Mouse (Mus musculus): ENCODE data around the gene Kcnc3.

Kcnc3 gene

DNA sequence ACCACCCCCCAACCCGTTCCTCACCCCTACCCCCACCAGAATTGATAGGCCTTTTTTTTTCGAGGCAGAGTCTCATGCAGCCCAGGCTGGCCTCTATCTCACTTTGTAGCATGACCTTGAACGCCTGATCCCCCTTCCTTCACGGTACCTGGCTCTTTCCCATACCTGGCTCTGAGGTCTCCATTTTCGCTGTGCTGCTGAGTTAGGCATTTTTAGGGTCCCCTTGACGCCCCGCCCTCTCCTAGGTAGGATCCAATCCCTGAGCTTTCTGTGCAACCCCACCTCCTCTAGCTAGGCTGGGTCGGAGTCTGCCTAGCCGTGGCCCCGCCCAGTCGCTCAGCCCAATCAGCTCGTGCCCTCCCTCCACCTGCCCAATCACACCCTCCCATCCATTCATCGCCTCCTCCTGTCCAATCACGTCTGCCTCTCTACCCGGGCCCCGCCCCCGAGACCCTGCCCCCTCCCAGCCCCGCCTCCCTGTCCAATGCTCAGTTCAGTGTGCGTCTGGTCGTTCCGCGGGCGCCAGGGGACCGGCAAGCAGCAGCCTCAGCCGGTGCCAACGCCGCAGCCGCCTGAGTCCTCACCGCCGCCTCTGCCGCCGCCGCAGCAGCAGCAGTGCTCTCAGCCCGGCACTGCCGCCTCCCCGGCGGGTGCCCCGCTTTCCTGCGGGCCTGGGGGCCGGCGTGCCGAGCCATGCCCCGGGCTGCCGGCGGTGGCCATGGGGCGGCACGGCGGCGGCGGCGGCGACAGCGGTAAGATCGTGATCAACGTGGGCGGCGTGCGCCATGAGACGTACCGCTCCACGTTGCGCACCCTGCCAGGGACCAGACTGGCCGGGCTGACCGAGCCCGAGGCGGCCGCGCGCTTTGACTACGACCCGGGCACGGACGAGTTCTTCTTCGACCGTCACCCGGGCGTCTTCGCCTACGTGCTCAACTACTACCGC lies at the start of gene Kcnc3:
Gene Kcnc3, plus strand, starts transcription at position 263 of the 946 bp plus-strand sequence.
- CTCF ChIA-PET = interaction anchor here in 3 of 4 experiments (0.5 to 2.4 kb wide), 28 partner anchors 10 to 286 kb away, joined by 3 to 25 read pairs (median 4); partner anchors contain the start of gene Pold1 (in 1 of the 3)
- POLR2A ChIA-PET = interaction anchor here in 3 of 4 experiments (0.6 to 10.3 kb wide), 103 partner anchors 8 to 983 kb away, joined by 3 to 212 read pairs (median 4); partner anchors contain the start of genes Pold1 (in 3 of the 3), Emc10 (in 2 of the 3), Fam71e1 (in 2 of the 3) and Il4i1 (in 2 of the 3)

- CTCF ChIA-PET = interaction anchor here in 2 of 4 experiments (0.6 to 1.9 kb wide), 5 partner anchors 15 to 629 kb away, joined by 3 to 7 read pairs (median 4); no protein-coding TSS in a partner anchor
These were observed 47.9 kb upstream of the Kcnc3 start for GRCm38 (mm10) chr7:44542555-44542954.

DNA sequence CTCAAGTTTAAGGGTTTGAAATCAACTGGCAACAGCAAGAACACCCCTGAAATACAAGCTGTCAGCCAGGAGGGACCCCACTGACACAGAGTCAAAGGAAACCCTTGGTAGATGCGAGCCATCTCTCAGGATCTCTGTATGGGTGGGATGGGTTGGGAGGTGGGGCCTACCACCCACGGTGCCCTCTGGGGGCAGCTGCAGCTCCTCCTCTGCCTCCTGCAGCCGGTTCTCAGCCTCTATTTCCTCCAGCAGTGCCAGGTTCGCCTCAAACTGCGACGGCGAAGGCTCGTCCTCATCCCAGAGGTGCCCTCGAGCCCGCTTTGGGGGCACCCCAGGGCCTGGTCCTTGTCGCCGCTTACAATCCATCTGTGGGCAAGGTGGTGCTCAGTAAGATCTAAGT lies 47.4 kb upstream of the Kcnc3 start:
- ChIA-PET CTCF (interaction anchor here in 3 of 4 experiments (0.6 to 2.0 kb wide), 7 partner anchors 11 to 629 kb away, joined by 3 to 7 read pairs (median 4); no protein-coding TSS in a partner anchor), POLR2A (interaction anchor here in 3 of 4 experiments (0.5 to 6.0 kb wide), 14 partner anchors 9 to 307 kb away, joined by 3 to 40 read pairs (median 4); partner anchors contain the start of genes 1700028J19Rik (in 1 of the 3) and 2410002F23Rik (in 1 of the 3))

More at GRCm38 (mm10) chr7:44542555-44542954, 47.9 kb upstream of the Kcnc3 start:
- POLR2A ChIA-PET = interaction anchor here in 3 of 4 experiments (0.5 to 6.0 kb wide), 17 partner anchors 9 to 307 kb away, joined by 3 to 40 read pairs (median 4); partner anchors contain the start of genes 1700028J19Rik (in 1 of the 3) and 2410002F23Rik (in 1 of the 3)

DNA sequence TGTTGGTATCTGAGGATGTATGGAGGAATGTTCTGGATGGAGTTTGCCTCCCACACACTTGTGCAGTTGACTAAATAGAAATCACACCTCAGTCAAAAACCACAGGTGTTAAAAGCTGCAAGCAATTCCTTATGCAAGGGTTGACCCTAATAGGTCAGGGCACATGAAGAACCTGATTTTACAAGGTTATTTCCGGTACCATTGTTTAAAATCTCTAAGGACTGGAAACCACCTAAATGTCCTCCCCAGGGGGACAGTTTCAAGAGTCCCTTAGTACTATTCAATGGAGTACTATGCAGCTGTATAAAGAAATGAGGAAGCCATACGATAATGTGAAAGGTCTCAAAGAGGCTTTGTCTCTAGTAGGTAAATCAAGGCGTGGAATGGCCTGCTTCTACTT lies 44.2 kb upstream of the Kcnc3 start:
- CTCF ChIA-PET = interaction anchor here in 3 of 4 experiments (0.6 to 5.6 kb wide), 16 partner anchors 11 to 283 kb away, joined by 3 to 71 read pairs (median 4); partner anchors contain the start of genes Kcnc3 (in 1 of the 3) and Spib (in 1 of the 3)

GRCm38 (mm10) chr7:44547041-44547440 lies 43.4 kb upstream of the Kcnc3 start:
- POLR2A ChIA-PET = interaction anchor here in 3 of 4 experiments (0.7 to 5.3 kb wide), 23 partner anchors 8 to 303 kb away, joined by 3 to 49 read pairs (median 5); partner anchors contain the start of genes Kcnc3 (in 2 of the 3) and Spib (in 1 of the 3)
- CTCF ChIA-PET = interaction anchor here in 3 of 4 experiments (0.6 to 5.6 kb wide), 19 partner anchors 8 to 284 kb away, joined by 3 to 71 read pairs (median 3); partner anchors contain the start of genes Kcnc3 (in 1 of the 3) and Spib (in 1 of the 3)

More for the DNA sequence above, 44.2 kb upstream of the Kcnc3 start:
- POLR2A ChIA-PET = interaction anchor here in 3 of 4 experiments (0.5 to 5.3 kb wide), 13 partner anchors 9 to 283 kb away, joined by 3 to 49 read pairs (median 6); partner anchors contain the start of genes Kcnc3 (in 1 of the 3) and Spib (in 1 of the 3)

DNA sequence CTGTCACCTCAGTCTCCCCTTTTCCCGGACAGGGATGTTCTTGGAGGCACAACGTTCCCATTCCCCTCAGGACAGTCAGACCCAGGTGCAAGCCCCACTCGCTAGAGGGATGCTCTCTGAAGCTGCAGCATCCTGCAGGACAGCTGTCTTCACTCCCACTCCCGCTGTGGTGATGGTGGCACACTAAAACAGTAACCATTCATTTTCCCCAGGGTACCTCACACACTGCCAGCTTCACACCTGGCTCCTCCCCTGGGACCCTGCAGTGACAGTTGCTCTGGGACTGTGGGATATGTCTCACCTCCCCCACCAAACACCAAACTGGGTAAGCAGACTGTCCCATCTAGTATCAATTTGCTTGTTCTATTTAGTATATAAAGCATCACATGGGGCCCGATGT lies 42.7 kb upstream of the Kcnc3 start:
- POLR2A ChIA-PET = interaction anchor here in 3 of 4 experiments (0.5 to 5.3 kb wide), 37 partner anchors 8 to 767 kb away, joined by 3 to 49 read pairs (median 5); partner anchors contain the start of genes Kcnc3 (in 2 of the 3), Atf5 (in 1 of the 3), Emc10 (in 1 of the 3) and Fam71e1 (in 1 of the 3)
- CTCF ChIA-PET = interaction anchor here (0.8 to 5.6 kb wide), 24 partner anchors 9 to 285 kb away, joined by 3 to 71 read pairs (median 5); partner anchors contain the start of genes Kcnc3 (in 1 of the 4) and Spib (in 1 of the 4)

GRCm38 (mm10) chr7:44548497-44549087 lies 41.9 kb upstream of the Kcnc3 start, which contains the start of gene Pold1:
Gene Pold1, minus strand, starts transcription at chr7:44548849.
- POLR2A ChIA-PET = interaction anchor here (0.6 to 5.3 kb wide), 58 partner anchors 8 to 469 kb away, joined by 3 to 49 read pairs (median 4); partner anchors contain the start of genes Emc10 (in 3 of the 4), Fam71e1 (in 3 of the 4), Kcnc3 (in 3 of the 4) and Josd2 (in 2 of the 4)

DNA sequence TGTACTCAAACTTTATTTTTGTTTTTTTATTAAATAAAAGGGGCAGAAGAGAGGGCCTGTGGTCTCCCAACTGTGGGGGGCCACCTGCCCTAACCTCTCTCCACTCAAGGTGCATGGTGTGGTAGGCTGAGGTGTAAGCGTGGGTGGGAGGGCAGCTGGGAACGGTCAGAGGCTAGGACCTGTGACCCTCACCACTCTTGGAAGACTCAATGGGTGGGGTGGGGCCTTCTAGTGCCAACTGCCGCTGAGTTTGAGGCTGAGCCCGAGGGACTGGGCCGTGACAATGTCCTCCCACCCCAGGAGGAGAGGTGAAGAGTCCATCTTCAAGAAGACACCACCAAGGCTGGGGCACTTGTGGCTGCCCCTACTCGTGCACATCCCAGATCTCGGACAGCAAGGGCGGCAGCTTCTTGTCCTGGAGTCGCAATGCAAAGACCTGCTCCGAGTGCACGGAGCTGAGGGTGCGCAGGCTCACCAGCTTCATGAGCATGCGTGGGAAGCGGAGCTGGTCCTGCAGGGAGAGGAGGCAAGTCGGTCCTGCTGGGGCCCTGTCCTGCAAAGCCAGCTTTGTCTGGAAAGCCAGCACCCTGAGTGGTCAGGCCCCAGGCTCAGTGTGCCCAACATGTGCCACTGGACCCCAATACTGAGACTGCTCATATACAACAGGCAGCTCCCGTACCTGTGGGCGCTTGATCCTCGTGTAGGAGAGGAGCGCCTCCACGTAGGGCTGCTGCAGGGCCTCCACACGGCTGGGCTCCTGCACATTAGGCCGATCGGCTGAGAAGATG lies 40.6 kb upstream of the Kcnc3 start:
- ChIA-PET POLR2A (interaction anchor here in 3 of 4 experiments (0.6 to 5.3 kb wide), 9 partner anchors 11 to 267 kb away, joined by 3 to 48 read pairs (median 4); partner anchors contain the start of genes Atf5 (in 1 of the 3), Il4i1 (in 1 of the 3), Kcnc3 (in 1 of the 3) and Nup62 (in 1 of the 3)), CTCF (interaction anchor here in 2 of 4 experiments (1.4 to 5.6 kb wide), 4 partner anchors 22 to 98 kb away, joined by 4 to 71 read pairs (median 10); no protein-coding TSS in a partner anchor)

More at GRCm38 (mm10) chr7:44548497-44549087, 41.9 kb upstream of the Kcnc3 start, which contains the start of gene Pold1:
- CTCF ChIA-PET = interaction anchor here (0.5 to 5.6 kb wide), 61 partner anchors 8 to 623 kb away, joined by 3 to 71 read pairs (median 4); partner anchors contain the start of genes Emc10 (in 2 of the 4), Fam71e1 (in 2 of the 4), Kcnc3 (in 2 of the 4) and Akt1s1 (in 1 of the 4)

- CTCF ChIA-PET = interaction anchor here in 1 of 4 experiments (5.6 kb wide), 1 partner anchor 23 kb away, joined by 71 read pairs; no protein-coding TSS in a partner anchor
These were observed 40.1 kb upstream of the Kcnc3 start for GRCm38 (mm10) chr7:44550409-44550678.

DNA sequence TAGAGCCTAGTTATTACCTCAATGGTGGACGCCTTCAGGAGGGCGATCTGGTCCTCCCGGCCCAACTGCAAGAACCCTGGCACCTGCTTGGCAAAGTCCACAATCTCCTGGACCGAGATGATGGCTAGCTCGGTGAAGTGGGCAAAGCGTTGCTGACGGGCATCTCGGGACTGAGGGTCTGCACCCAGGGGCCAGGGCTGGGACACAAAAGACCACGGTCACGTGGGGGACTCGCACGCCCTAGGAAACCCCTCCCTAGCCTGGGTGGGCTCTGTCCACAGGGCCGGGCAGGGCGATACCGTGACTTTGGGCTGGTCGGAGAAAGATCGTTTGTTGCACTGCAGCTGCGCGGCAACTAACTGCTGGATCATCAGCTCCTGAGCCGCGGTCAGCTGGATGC lies 39.2 kb upstream of the Kcnc3 start:
- ChIA-PET POLR2A (interaction anchor here in 2 of 4 experiments (0.9 to 4.2 kb wide), 11 partner anchors 9 to 157 kb away, joined by 3 to 23 read pairs (median 4); partner anchors contain the start of gene Kcnc3 (in 1 of the 2)), CTCF (interaction anchor here in 3 of 4 experiments (0.8 to 1.7 kb wide), 5 partner anchors 9 to 55 kb away, joined by 3 to 6 read pairs (median 3); partner anchors contain the start of genes Emc10 (in 1 of the 3) and Fam71e1 (in 1 of the 3))

More at GRCm38 (mm10) chr7:44550409-44550678, 40.1 kb upstream of the Kcnc3 start:
- POLR2A ChIA-PET = interaction anchor here in 2 of 4 experiments (0.6 to 5.3 kb wide), 4 partner anchors 13 to 40 kb away, joined by 3 to 48 read pairs (median 12); partner anchors contain the start of gene Kcnc3 (in 1 of the 2)

DNA sequence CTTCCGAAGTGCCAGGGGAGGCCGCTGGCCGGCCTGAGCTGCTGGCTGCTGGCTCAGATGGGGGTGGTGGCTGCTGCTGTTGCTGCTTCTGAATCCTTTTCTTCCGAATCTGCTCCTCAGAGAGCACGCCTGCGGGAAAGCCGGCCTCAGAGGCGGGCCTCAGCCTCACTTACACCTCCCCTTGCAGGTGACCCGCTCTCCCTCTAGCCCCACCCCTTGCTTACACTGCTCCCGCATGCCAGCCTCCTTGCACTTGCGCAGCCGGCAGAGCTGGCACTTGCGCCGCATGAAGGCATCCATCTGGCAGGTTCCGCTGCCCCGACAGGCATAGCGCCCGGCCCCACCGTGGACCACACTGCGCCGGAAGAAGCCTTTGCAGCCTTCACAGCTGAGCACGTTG lies 38.7 kb upstream of the Kcnc3 start:
- ChIA-PET CTCF (interaction anchor here in 3 of 4 experiments (0.5 to 1.7 kb wide), 8 partner anchors 9 to 55 kb away, joined by 3 to 6 read pairs (median 3); partner anchors contain the start of genes Emc10 (in 1 of the 3) and Fam71e1 (in 1 of the 3)), POLR2A (interaction anchor here in 2 of 4 experiments (0.9 to 4.2 kb wide), 16 partner anchors 9 to 298 kb away, joined by 3 to 23 read pairs (median 4); partner anchors contain the start of genes Atf5 (in 1 of the 2), Emc10 (in 1 of the 2), Fam71e1 (in 1 of the 2) and Il4i1 (in 1 of the 2))

- ChIA-PET CTCF (interaction anchor here in 3 of 4 experiments (0.5 to 1.7 kb wide), 8 partner anchors 8 to 56 kb away, joined by 3 to 6 read pairs (median 3); partner anchors contain the start of genes Emc10 (in 1 of the 3) and Fam71e1 (in 1 of the 3)), POLR2A (interaction anchor here in 2 of 4 experiments (0.5 to 4.2 kb wide), 17 partner anchors 9 to 298 kb away, joined by 3 to 23 read pairs (median 4); partner anchors contain the start of genes Kcnc3 (in 2 of the 2), Atf5 (in 1 of the 2), Emc10 (in 1 of the 2) and Fam71e1 (in 1 of the 2))
These were observed 38.1 kb upstream of the Kcnc3 start for GRCm38 (mm10) chr7:44552141-44552908.

GRCm38 (mm10) chr7:44553196-44553764 lies 37.2 kb upstream of the Kcnc3 start:
- CTCF ChIA-PET = interaction anchor here in 2 of 4 experiments (0.6 to 1.3 kb wide), 4 partner anchors 23 to 64 kb away, joined by 3 to 5 read pairs (median 3); partner anchors contain the start of genes Emc10 (in 1 of the 2) and Fam71e1 (in 1 of the 2)

GRCm38 (mm10) chr7:44553826-44554225 lies 36.6 kb upstream of the Kcnc3 start, which contains the start of gene Nr1h2:
Gene Nr1h2, minus strand, starts transcription at chr7:44553951.
- CTCF ChIA-PET = interaction anchor here in 3 of 4 experiments (0.6 to 1.6 kb wide), 13 partner anchors 18 to 269 kb away, joined by 3 to 5 read pairs (median 3); partner anchors contain the start of genes Emc10 (in 1 of the 3) and Fam71e1 (in 1 of the 3)
- POLR2A ChIA-PET = interaction anchor here in 3 of 4 experiments (0.6 to 4.2 kb wide), 32 partner anchors 10 to 432 kb away, joined by 3 to 23 read pairs (median 3); partner anchors contain the start of genes Il4i1 (in 2 of the 3), Kcnc3 (in 2 of the 3), Nup62 (in 2 of the 3) and Emc10 (in 1 of the 3)

More at GRCm38 (mm10) chr7:44553196-44553764, 37.2 kb upstream of the Kcnc3 start:
- POLR2A ChIA-PET = interaction anchor here in 3 of 4 experiments (0.6 to 4.2 kb wide), 22 partner anchors 11 to 433 kb away, joined by 3 to 23 read pairs (median 4); partner anchors contain the start of genes Kcnc3 (in 2 of the 3), Emc10 (in 1 of the 3), Fam71e1 (in 1 of the 3) and Il4i1 (in 1 of the 3)
